Mouse (Mus musculus): Measurements from ENCODE around the gene Myh1. TPM values are rescaled to one million over a fixed set of nuclear protein-coding genes. Genes with fewer than 3 reads are reported as not detected.

Gene Myh1
- total RNA-seq, 4 experiments from 2014 or later: 1,688 to 2,471 (median 2,214) TPM

GRCm38 (mm10) chr11:67229946-67230345 lies 30.1 kb downstream of the Myh1 start:
- DNase-seq (ENCODE audit: low spot score in 2 of 2): peak in 1 of 2 experiments; percentile 54

- DNase-seq (ENCODE audit: low spot score in 2 of 2): peak in 1 of 2 experiments; percentile 60
Observed at GRCm38 (mm10) chr11:67235639-67236358, 35.9 kb downstream of the Myh1 start.

GRCm38 (mm10) chr11:67236799-67237198 lies 36.9 kb downstream of the Myh1 start:
- DNase-seq (ENCODE audit: low spot score in 2 of 2): no peak

- peak in 1 of 2 experiments; percentile 49 for DNase-seq (ENCODE audit: low spot score in 2 of 2)
Observed at GRCm38 (mm10) chr11:67237481-67238079, 37.7 kb downstream of the Myh1 start, which contains the start of gene Myh4. Gene Myh4, plus strand, starts transcription at chr11:67238029.

GRCm38 (mm10) chr11:67241051-67241450 lies 41.2 kb downstream of the Myh1 start:
- DNase-seq (ENCODE audit: low spot score in 2 of 2): no peak

GRCm38 (mm10) chr11:67253691-67254090 lies 53.8 kb downstream of the Myh1 start:
- DNase-seq (ENCODE audit: low spot score in 2 of 2): no peak

- no peak for DNase-seq (ENCODE audit: low spot score in 2 of 2)
Observed at GRCm38 (mm10) chr11:67257048-67257447, 57.2 kb downstream of the Myh1 start.

- DNase-seq (ENCODE audit: low spot score in 2 of 2): no peak
Observed at GRCm38 (mm10) chr11:67260956-67261355, 61.1 kb downstream of the Myh1 start.

Other genes with a start within 250 kb of the Myh1 start
- not detected for gene Tmem238l, start 243.4 kb upstream of the Myh1 start, total RNA-seq (2022)
- gene Tmem220, start 174.9 kb upstream of the Myh1 start, total RNA-seq (2022): 1 to 10 TPM in 2 of 4 experiments, under 1 TPM in 2; 0.65 to 1.2 (median 0.90) TPM
- 1 to 10 TPM; 6.0 to 9.4 (median 6.5) TPM for gene Adprm, start 147.5 kb upstream of the Myh1 start, total RNA-seq (2022)
- gene Sco1, start 147.4 kb upstream of the Myh1 start, total RNA-seq (2022): 1 to 10 TPM; 6.9 to 8.8 (median 7.7) TPM
- gene Myh3, start 121.8 kb upstream of the Myh1 start, total RNA-seq (2022): 1 to 10 TPM; 4.4 to 9.9 (median 6.9) TPM
- 1,000 to 10,000 TPM; 1,182 to 1,409 (median 1,293) TPM for gene Myh2, start 29.0 kb upstream of the Myh1 start, total RNA-seq (2022)
- over 10,000 TPM; 26,295 to 29,387 (median 28,090) TPM for gene Myh4, start 38.0 kb downstream of the Myh1 start, total RNA-seq (2022)
- 100 to 1,000 TPM; 123 to 172 (median 152) TPM for gene Myh8, start 77.1 kb downstream of the Myh1 start, total RNA-seq (2022)
- 1 to 10 TPM; 2.0 to 3.4 (median 2.8) TPM for gene Myh13, start 121.6 kb downstream of the Myh1 start, total RNA-seq (2022)

Data from gastrocnemius, adult 8-10 months (tissue).